Mouse (Mus musculus): ENCODE data around the gene Fscn1. TPM values are rescaled to one million over a fixed set of nuclear protein-coding genes. Genes with fewer than 3 reads are reported as not detected.

Fscn1 gene
- polyA plus RNA-seq, 1 experiment from 2014 or later, result 728 TPM

GRCm38 (mm10) chr5:142960775-142961271 is 680 bp downstream of the Fscn1 start:
- Histone ChIP-seq H3K9me3 (ENCODE audit: control insufficient read depth, low read length) (no peaks in the 10 kb centered on the region), H3K4me1 (replicated peaks; ENCODE audit: control insufficient read depth, insufficient read depth, low read length) (peaks cover 17% of the 10 kb centered on the region), H3K4me2 (ENCODE audit: low read depth, low read length, severe bottlenecking) (peak overlapping the region; percentile 97), H3K36me3 (ENCODE audit: control insufficient read depth, insufficient read depth, low read length) (no peaks in the 10 kb centered on the region), H3K9ac (ENCODE audit: low read length) (peak overlapping the region; percentile 99), H3K27ac (ENCODE audit: low read depth, low read length) (peak overlapping the region; percentile 97), H3K27me3 (ENCODE audit: control insufficient read depth, insufficient read depth, low read length) (no peaks in the 10 kb centered on the region; the same call in 1 of the 2 replicates), H3K4me3 (ENCODE audit: low read depth, low read length) (peak overlapping the region; percentile 99)
- DNase-seq (ENCODE audit: low spot score), result peak; percentile 83
- WGBS, result under 1% methylated on average over 59 of the region's 59 CpGs
- no peak for ATAC-seq (replicated peaks; ENCODE audit: low FRiP score)

- H3K9ac ChIP-seq (ENCODE audit: low read length), result peak overlapping the region; percentile 99
- ATAC-seq (replicated peaks; ENCODE audit: low FRiP score) (peak; percentile 52), DNase-seq (ENCODE audit: low spot score) (peak; percentile 86)
- peak overlapping the region; percentile 97 for H3K4me2 ChIP-seq (ENCODE audit: low read depth, low read length, severe bottlenecking)
- no peaks in the 10 kb centered on the region for H3K9me3 ChIP-seq (ENCODE audit: control insufficient read depth, low read length)
- peak overlapping the region; percentile 97 for H3K27ac ChIP-seq (ENCODE audit: low read depth, low read length)
- H3K4me1 ChIP-seq (replicated peaks; ENCODE audit: control insufficient read depth, insufficient read depth, low read length), result peaks cover 17% of the 10 kb centered on the region
- no peaks in the 10 kb centered on the region; the same call in 1 of the 2 replicates for H3K36me3 ChIP-seq (ENCODE audit: control insufficient read depth, insufficient read depth, low read length)
- no peaks in the 10 kb centered on the region; the same call in 1 of the 2 replicates for H3K27me3 ChIP-seq (ENCODE audit: control insufficient read depth, insufficient read depth, low read length)
- peak overlapping the region; percentile 99 for H3K4me3 ChIP-seq (ENCODE audit: low read depth, low read length)
- WGBS, result under 1% methylated on average over 13 of the region's 15 CpGs
Observed at GRCm38 (mm10) chr5:142961398-142961880, 1.3 kb downstream of the Fscn1 start.

- peak; percentile 81 for ATAC-seq (replicated peaks; ENCODE audit: low FRiP score)
- Histone ChIP-seq H3K4me2 (ENCODE audit: low read depth, low read length, severe bottlenecking) (peak overlapping the region; percentile 97), H3K27me3 (ENCODE audit: control insufficient read depth, insufficient read depth, low read length) (no peaks in the 10 kb centered on the region; the same call in 1 of the 2 replicates), H3K27ac (ENCODE audit: low read depth, low read length) (peak overlapping the region; percentile 97), H3K4me1 (replicated peaks; ENCODE audit: control insufficient read depth, insufficient read depth, low read length) (peaks cover 17% of the 10 kb centered on the region), H3K4me3 (ENCODE audit: low read depth, low read length) (peak overlapping the region; percentile 99), H3K36me3 (ENCODE audit: control insufficient read depth, insufficient read depth, low read length) (no peaks in the 10 kb centered on the region; the same call in 1 of the 2 replicates), H3K9ac (ENCODE audit: low read length) (peak overlapping the region; percentile 99), H3K9me3 (ENCODE audit: control insufficient read depth, low read length) (no peaks in the 10 kb centered on the region)
- WGBS, result 1% methylated on average over 40 of the region's 43 CpGs
- peak; percentile 97 for DNase-seq (ENCODE audit: low spot score)
Observed at GRCm38 (mm10) chr5:142961881-142962443, 1.8 kb downstream of the Fscn1 start.

- peak overlapping the region; percentile 97 for H3K27ac ChIP-seq (ENCODE audit: low read depth, low read length)
- DNase-seq (ENCODE audit: low spot score) (no peak), ATAC-seq (replicated peaks; ENCODE audit: low FRiP score) (no peak)
- peak overlapping the region; percentile 99 for H3K9ac ChIP-seq (ENCODE audit: low read length)
- no peaks in the 10 kb centered on the region; the same call in 1 of the 2 replicates for H3K36me3 ChIP-seq (ENCODE audit: control insufficient read depth, insufficient read depth, low read length)
- H3K4me3 ChIP-seq (ENCODE audit: low read depth, low read length), result peak overlapping the region; percentile 99
- 0% methylated on average over 11 of the region's 11 CpGs for WGBS
- H3K27me3 ChIP-seq (ENCODE audit: control insufficient read depth, insufficient read depth, low read length), result no peaks in the 10 kb centered on the region
- peaks cover 17% of the 10 kb centered on the region for H3K4me1 ChIP-seq (replicated peaks; ENCODE audit: control insufficient read depth, insufficient read depth, low read length)
- H3K4me2 ChIP-seq (ENCODE audit: low read depth, low read length, severe bottlenecking), result peak overlapping the region; percentile 97
- no peaks in the 10 kb centered on the region for H3K9me3 ChIP-seq (ENCODE audit: control insufficient read depth, low read length)
Observed at GRCm38 (mm10) chr5:142962444-142962961, 2.4 kb downstream of the Fscn1 start.

GRCm38 (mm10) chr5:142963003-142963704 is 3.0 kb downstream of the Fscn1 start:
- Histone ChIP-seq H3K9me3 (ENCODE audit: control insufficient read depth, low read length) (no peaks in the 10 kb centered on the region), H3K36me3 (ENCODE audit: control insufficient read depth, insufficient read depth, low read length) (peaks cover 5% of the 10 kb centered on the region), H3K27me3 (ENCODE audit: control insufficient read depth, insufficient read depth, low read length) (no peaks in the 10 kb centered on the region), H3K4me2 (ENCODE audit: low read depth, low read length, severe bottlenecking) (peak overlapping the region; percentile 97), H3K4me3 (ENCODE audit: low read depth, low read length) (peak overlapping the region; percentile 99), H3K27ac (ENCODE audit: low read depth, low read length) (peak overlapping the region; percentile 97), H3K9ac (ENCODE audit: low read length) (peak overlapping the region; percentile 99), H3K4me1 (replicated peaks; ENCODE audit: control insufficient read depth, insufficient read depth, low read length) (peaks cover 17% of the 10 kb centered on the region)
- DNase-seq (ENCODE audit: low spot score) (peak; percentile 83), ATAC-seq (replicated peaks; ENCODE audit: low FRiP score) (no peak)
- WGBS, result 8% methylated on average over 13 of the region's 13 CpGs

- 41% methylated on average over 17 of the region's 17 CpGs for WGBS
- Histone ChIP-seq H3K4me1 (replicated peaks; ENCODE audit: control insufficient read depth, insufficient read depth, low read length) (peaks cover 17% of the 10 kb centered on the region), H3K9ac (ENCODE audit: low read length) (peak overlapping the region; percentile 99), H3K36me3 (ENCODE audit: control insufficient read depth, insufficient read depth, low read length) (peaks cover 11% of the 10 kb centered on the region), H3K4me3 (ENCODE audit: low read depth, low read length) (peak overlapping the region; percentile 99), H3K27ac (ENCODE audit: low read depth, low read length) (peak overlapping the region; percentile 28; the same call in 1 of the 2 replicates), H3K27me3 (ENCODE audit: control insufficient read depth, insufficient read depth, low read length) (no peaks in the 10 kb centered on the region), H3K4me2 (ENCODE audit: low read depth, low read length, severe bottlenecking) (peak overlapping the region; percentile 97), H3K9me3 (ENCODE audit: control insufficient read depth, low read length) (no peaks in the 10 kb centered on the region; the same call in 1 of the 2 replicates)
- no peak for ATAC-seq (replicated peaks; ENCODE audit: low FRiP score)
- DNase-seq (ENCODE audit: low spot score), result peak; percentile 68
Observed at GRCm38 (mm10) chr5:142963705-142964494, 3.8 kb downstream of the Fscn1 start.

GRCm38 (mm10) chr5:142964650-142965049 is 4.5 kb downstream of the Fscn1 start:
- H3K4me3 ChIP-seq (ENCODE audit: low read depth, low read length), result peak overlapping the region; percentile 99; the same call in 1 of the 2 replicates
- no peak overlapping the region for H3K9ac ChIP-seq (ENCODE audit: low read length)
- 73% methylated on average over 6 of the region's 6 CpGs for WGBS
- no peak for DNase-seq (ENCODE audit: low spot score)
- ATAC-seq (replicated peaks; ENCODE audit: low FRiP score), result no peak
- peak overlapping the region; percentile 97 for H3K4me2 ChIP-seq (ENCODE audit: low read depth, low read length, severe bottlenecking)
- H3K27me3 ChIP-seq (ENCODE audit: control insufficient read depth, insufficient read depth, low read length), result no peaks in the 10 kb centered on the region
- no peak overlapping the region for H3K27ac ChIP-seq (ENCODE audit: low read depth, low read length)
- H3K9me3 ChIP-seq (ENCODE audit: control insufficient read depth, low read length), result no peaks in the 10 kb centered on the region; the same call in 1 of the 2 replicates
- peaks cover 17% of the 10 kb centered on the region for H3K36me3 ChIP-seq (ENCODE audit: control insufficient read depth, insufficient read depth, low read length)
- H3K4me1 ChIP-seq (replicated peaks; ENCODE audit: control insufficient read depth, insufficient read depth, low read length), result peaks cover 15% of the 10 kb centered on the region

GRCm38 (mm10) chr5:142968411-142968810 is 8.3 kb downstream of the Fscn1 start:
- Histone ChIP-seq H3K27ac (ENCODE audit: low read depth, low read length) (no peak overlapping the region), H3K36me3 (ENCODE audit: control insufficient read depth, insufficient read depth, low read length) (peaks cover 41% of the 10 kb centered on the region), H3K9ac (ENCODE audit: low read length) (no peak overlapping the region), H3K4me2 (ENCODE audit: low read depth, low read length, severe bottlenecking) (no peak overlapping the region), H3K9me3 (ENCODE audit: control insufficient read depth, low read length) (no peaks in the 10 kb centered on the region; the same call in 1 of the 2 replicates), H3K4me3 (ENCODE audit: low read depth, low read length) (no peak overlapping the region), H3K4me1 (replicated peaks; ENCODE audit: control insufficient read depth, insufficient read depth, low read length) (peaks cover 13% of the 10 kb centered on the region), H3K27me3 (ENCODE audit: control insufficient read depth, insufficient read depth, low read length) (no peaks in the 10 kb centered on the region)
- ATAC-seq (replicated peaks; ENCODE audit: low FRiP score), result no peak
- no peak for DNase-seq (ENCODE audit: low spot score)
- 93% methylated on average over 14 of the region's 14 CpGs for WGBS
